Comparison of ENCODE assay signal across 8 mouse cellular contexts in the genomic region with DNA sequence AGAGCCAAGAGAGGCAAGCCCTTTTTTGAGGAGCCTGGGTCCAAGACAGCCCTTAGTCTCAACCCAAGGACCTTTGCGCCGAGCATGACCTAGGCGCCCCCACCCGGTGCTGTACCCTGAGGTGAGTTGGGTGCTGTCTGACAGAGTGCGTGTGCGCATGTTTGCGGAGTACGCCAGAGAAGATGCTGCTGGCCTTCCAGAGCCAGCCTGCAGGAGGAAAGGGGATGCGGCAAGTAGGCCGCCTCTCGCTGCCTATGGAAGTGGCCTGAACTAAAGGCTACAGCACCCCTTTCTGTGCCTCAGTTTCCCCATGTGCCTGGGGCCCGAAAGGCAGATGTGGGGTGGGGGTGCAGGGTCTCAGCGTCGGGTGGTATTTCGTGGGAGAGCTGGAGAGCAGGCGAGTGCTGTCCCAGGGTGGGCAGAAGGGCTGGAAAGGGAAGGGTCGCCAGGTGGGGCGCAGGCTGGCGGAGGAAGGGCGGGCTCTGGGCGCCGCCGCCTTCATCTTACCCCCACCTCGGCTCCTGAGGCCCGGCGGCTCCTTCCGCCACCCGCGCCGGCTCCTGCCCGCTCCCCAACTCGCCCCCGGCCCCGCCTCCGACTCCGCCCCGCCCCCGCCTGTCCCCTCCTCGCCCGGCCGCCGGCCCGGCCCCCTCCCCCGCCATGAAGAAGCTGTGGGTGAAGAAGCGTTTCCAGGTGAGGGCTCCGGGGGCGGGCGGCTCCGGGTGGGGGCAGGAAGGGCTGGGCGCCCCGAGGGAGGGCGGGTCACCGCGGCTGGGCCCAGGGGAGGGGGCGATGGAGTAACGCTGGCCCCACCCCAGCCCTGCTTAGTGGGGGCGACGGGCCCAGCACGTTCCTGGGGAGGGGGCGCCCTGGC. TPM values are rescaled to one million over a fixed set of nuclear protein-coding genes. Genes with fewer than 3 reads are reported as not detected.
A peak's percentile ranks its signal among the peaks of the same experiment; 100 is the strongest.
DNase-seq lines count a peak whose midpoint lies in the region; ATAC-seq and TF ChIP-seq lines count a peak whose summit lies in the region.

No protein-coding gene starts in this region.

- TF ChIP-seq CTCF in gastrocnemius, adult 2 months (IDR thresholded peaks at IDR 0.05) = no peak; the same call in 1 of the 2 replicates
- no peak for TF ChIP-seq CTCF in C2C12 (IDR thresholded peaks at IDR 0.05; ENCODE audit: control insufficient read depth, insufficient read depth, insufficient read length)
- TF ChIP-seq CTCF in cerebellum, adult 2 months (IDR thresholded peaks at IDR 0.05; ENCODE audit: borderline replicate concordance, insufficient read depth, low read depth, low read length) = peak; percentile 11; the same call in 1 of the 2 replicates

- H3K9ac ChIP-seq in midbrain, embryonic 16.5 days (ENCODE audit: low read depth, low read length) = peak overlapping the region; percentile 88

- peak; percentile 67 for TF ChIP-seq POLR2A in cerebellum, adult 2 months (IDR thresholded peaks at IDR 0.05; ENCODE audit: borderline replicate concordance, insufficient read depth, low read length)

- WGBS in cerebellum, adult 2 months = 2% methylated on average over 58 of the region's 60 CpGs
- WGBS in midbrain, embryonic 16.5 days = 4% methylated on average over 23 of the region's 60 CpGs

- intact Hi-C loops in gastrocnemius, adult 2 months (cut with DNase I) = no loop called here

- peaks cover 7% of the 10 kb centered on the region for H3K36me3 ChIP-seq in C2C12 (ENCODE audit: control insufficient read depth, insufficient read depth)
- H3K36me3 ChIP-seq in midbrain, embryonic 16.5 days (ENCODE audit: control insufficient read depth, insufficient read depth, low read length) = no peaks in the 10 kb centered on the region

- peak overlapping the region; percentile 84 for H3K4me2 ChIP-seq in midbrain, embryonic 16.5 days (ENCODE audit: low read length)

- peak overlapping the region; percentile 78 for H3K4me3 ChIP-seq in gastrocnemius, adult 2 months
- H3K4me3 ChIP-seq in C2C12 (ENCODE audit: insufficient read depth, poor library complexity, severe bottlenecking) = peak overlapping the region; percentile 50
- peak overlapping the region; percentile 73 for H3K4me3 ChIP-seq in cerebellum, adult 2 months (replicated peaks; ENCODE audit: insufficient read depth, low read depth, low read length)
- peak overlapping the region; percentile 63 for H3K4me3 ChIP-seq in midbrain, embryonic 16.5 days (ENCODE audit: low read depth, low read length)

- peaks cover 56% of the 10 kb centered on the region for H3K4me1 ChIP-seq in cerebellum, adult 2 months (ENCODE audit: control insufficient read depth, insufficient read depth, low read length)
- peaks cover 37% of the 10 kb centered on the region for H3K4me1 ChIP-seq in midbrain, embryonic 16.5 days (ENCODE audit: control insufficient read depth, insufficient read depth, low read length)

- ATAC-seq in granulocyte monocyte progenitor cell, adult 5-6 weeks (replicated peaks; ENCODE audit: poor library complexity, severe bottlenecking) = peak; percentile 25
- ATAC-seq in midbrain, embryonic 16.5 days = peak; percentile 59
- no peak for ATAC-seq in megakaryocyte-erythroid progenitor cell, adult 5-6 weeks (replicated peaks; ENCODE audit: low FRiP score, low TSS enrichment, poor library complexity, severe bottlenecking)

- peak overlapping the region; percentile 99 for H3K27ac ChIP-seq in gastrocnemius, adult 2 months
- peak overlapping the region; percentile 99 for H3K27ac ChIP-seq in cerebellum, adult 2 months (ENCODE audit: insufficient read depth, low read length)
- peak overlapping the region; percentile 84 for H3K27ac ChIP-seq in midbrain, embryonic 16.5 days (ENCODE audit: low read length)

- H3K79me2 ChIP-seq in C2C12 (ENCODE audit: control insufficient read depth, insufficient read depth) = peaks cover 10% of the 10 kb centered on the region

- DNase-seq in gastrocnemius, adult 2 months = peak; percentile 78
- DNase-seq in gastrocnemius, adult 18-20 months (ENCODE audit: low spot score) = no peak
- DNase-seq in cerebellum, adult 2 months = peak; percentile 77 to 80
- DNase-seq in kidney, postnatal 25 days = peak; percentile 47 to 62

- peak overlapping the region; percentile 79 for H3ac ChIP-seq in C2C12 (ENCODE audit: control insufficient read depth, insufficient read length, low read depth)

- H3K79me3 ChIP-seq in C2C12 (ENCODE audit: low read depth) = peaks cover 3% of the 10 kb centered on the region

- H3K27me3 ChIP-seq in C2C12 (ENCODE audit: control insufficient read depth, insufficient read depth, insufficient read length) = no peaks in the 10 kb centered on the region
- no peaks in the 10 kb centered on the region for H3K27me3 ChIP-seq in cerebellum, adult 2 months (ENCODE audit: control insufficient read depth, insufficient read depth, low read length)
- no peaks in the 10 kb centered on the region; the same call in 1 of the 2 replicates for H3K27me3 ChIP-seq in midbrain, embryonic 16.5 days (ENCODE audit: control insufficient read depth, insufficient read depth, low read depth, low read length)

- no peaks in the 10 kb centered on the region for H3K9me3 ChIP-seq in midbrain, embryonic 16.5 days (replicated peaks; ENCODE audit: control insufficient read depth, low read length, poor library complexity, severe bottlenecking)

TF ChIP-seq in C2C12, 6 proteins besides CTCF, POLR2A, EP300 and RAD21:
- TF ChIP-seq MYOD1 (IDR thresholded peaks at IDR 0.05; ENCODE audit: control insufficient read depth, insufficient read length, low read depth) (no peak), USF1 (IDR thresholded peaks at IDR 0.05; ENCODE audit: low read depth) (no peak), FOSL1 (IDR thresholded peaks at IDR 0.05; ENCODE audit: insufficient read depth, low read length, poor library complexity, severe bottlenecking) (no peak), CEBPB (IDR thresholded peaks at IDR 0.05; ENCODE audit: low read depth) (no peak), MAX (IDR thresholded peaks at IDR 0.05) (no peak), MYOG (IDR thresholded peaks at IDR 0.05; ENCODE audit: control insufficient read depth, extremely low read depth, insufficient read length) (no peak)

RNA-seq across cellular contexts. Expression of a gene that starts 6.6 kb away (rescaled TPM):
- total RNA-seq in gastrocnemius, adult 2 months (2021) = 100 to 1,000 TPM; 268 to 311 TPM
- total RNA-seq in gastrocnemius, adult 18-20 months (2021) = 100 to 1,000 TPM; 255 to 257 TPM
- 29.4 TPM for polyA plus RNA-seq in C2C12 (2012; fragmentation: generic; extraction: Trizol)
- 122 and 143 TPM in 2 replicates for polyA plus RNA-seq in cerebellum, adult 2 months (2012; rRNA removed)
- not detected in 2 replicates for total RNA-seq in granulocyte monocyte progenitor cell, adult 5-6 weeks (2014; fragmentation: Nextera tagmentation)
- total RNA-seq in granulocyte monocyte progenitor cell, adult 5-6 weeks (2017) = 0.05 TPM in 1 of 2 replicates, not detected in the other
- polyA plus RNA-seq in midbrain, embryonic 16.5 days (2015; fragmentation: Nextera tagmentation; extraction: Ambion mirVana) = 17.7 and 20.8 TPM in 2 replicates
- not detected in 2 replicates for total RNA-seq in megakaryocyte-erythroid progenitor cell, adult 5-6 weeks (2014; fragmentation: Nextera tagmentation)
- 0.19 TPM in 1 of 2 replicates, not detected in the other for total RNA-seq in megakaryocyte-erythroid progenitor cell, adult 5-6 weeks (2017)

RNA-seq across cellular contexts. Expression of a gene that starts 21.6 kb away (rescaled TPM):
- 1,000 to 10,000 TPM; 2,035 to 2,198 TPM for total RNA-seq in gastrocnemius, adult 2 months (2021)
- 1,000 to 10,000 TPM; 2,427 to 2,600 TPM for total RNA-seq in gastrocnemius, adult 18-20 months (2021)
- polyA plus RNA-seq in C2C12 (2012; fragmentation: generic; extraction: Trizol) = 657 TPM
- polyA plus RNA-seq in cerebellum, adult 2 months (2012; rRNA removed) = 2.0 and 2.1 TPM in 2 replicates
- total RNA-seq in granulocyte monocyte progenitor cell, adult 5-6 weeks (2014; fragmentation: Nextera tagmentation) = not detected in 2 replicates
- not detected in 2 replicates for total RNA-seq in granulocyte monocyte progenitor cell, adult 5-6 weeks (2017)
- 1.2 and 1.7 TPM in 2 replicates for polyA plus RNA-seq in midbrain, embryonic 16.5 days (2015; fragmentation: Nextera tagmentation; extraction: Ambion mirVana)
- total RNA-seq in megakaryocyte-erythroid progenitor cell, adult 5-6 weeks (2014; fragmentation: Nextera tagmentation) = not detected in 2 replicates
- total RNA-seq in megakaryocyte-erythroid progenitor cell, adult 5-6 weeks (2017) = not detected in 2 replicates

RNA-seq across cellular contexts. Expression of a gene that starts 54.0 kb away (rescaled TPM):
- total RNA-seq in gastrocnemius, adult 2 months (2021) = 10 to 100 TPM; 41.1 to 42.7 TPM
- total RNA-seq in gastrocnemius, adult 18-20 months (2021) = 10 to 100 TPM; 37.3 to 44.6 TPM
- polyA plus RNA-seq in C2C12 (2012; fragmentation: generic; extraction: Trizol) = 78.8 TPM
- 155 and 187 TPM in 2 replicates for polyA plus RNA-seq in cerebellum, adult 2 months (2012; rRNA removed)
- total RNA-seq in granulocyte monocyte progenitor cell, adult 5-6 weeks (2014; fragmentation: Nextera tagmentation) = 118 and 133 TPM in 2 replicates
- 85.1 and 88.3 TPM in 2 replicates for total RNA-seq in granulocyte monocyte progenitor cell, adult 5-6 weeks (2017)
- 79.7 and 81.3 TPM in 2 replicates for polyA plus RNA-seq in midbrain, embryonic 16.5 days (2015; fragmentation: Nextera tagmentation; extraction: Ambion mirVana)
- total RNA-seq in megakaryocyte-erythroid progenitor cell, adult 5-6 weeks (2014; fragmentation: Nextera tagmentation) = 70.3 and 92.5 TPM in 2 replicates
- 35.0 and 52.6 TPM in 2 replicates for total RNA-seq in megakaryocyte-erythroid progenitor cell, adult 5-6 weeks (2017)

Comparison
In these comparisons a context has a peak if more than half of its experiments do, and no peak if none do; other contexts are left out.
1. RNA of a gene that starts 6.6 kb away (total RNA-seq): 268 to 311 TPM in gastrocnemius, adult 2 months and 255 to 257 TPM in gastrocnemius, adult 18-20 months; 0.05 TPM in granulocyte monocyte progenitor cell, adult 5-6 weeks and 0.19 TPM in megakaryocyte-erythroid progenitor cell, adult 5-6 weeks; every median in the first group is over 100 times any median in the second.
2. RNA of a gene that starts 21.6 kb away (total RNA-seq): 2,427 to 2,600 TPM in gastrocnemius, adult 18-20 months and 2,035 to 2,198 TPM in gastrocnemius, adult 2 months; not detected in granulocyte monocyte progenitor cell, adult 5-6 weeks and not detected in megakaryocyte-erythroid progenitor cell, adult 5-6 weeks; every median in the first group is over 1,000 times any median in the second.
3. Peak in every context shown above with its lines, with median percentiles within 50 percentile points of each other: H3K27ac ChIP-seq and H3K4me3 ChIP-seq.